Mouse (Mus musculus): ENCODE results near the gene Xylt1. TPM values are rescaled to one million over a fixed set of nuclear protein-coding genes. Genes with fewer than 3 reads are reported as not detected.

Gene Xylt1
- polyA plus RNA-seq, 1 experiment from 2014 or later = 1.4 TPM

- no peak overlapping the region for H3K27ac ChIP-seq (ENCODE audit: poor library complexity, severe bottlenecking)
- no peaks in the 10 kb centered on the region for H3K27me3 ChIP-seq (replicated peaks)
- H3K4me3 ChIP-seq = no peak overlapping the region
- H3K9me3 ChIP-seq (replicated peaks) = 0 out of 2 replicates have a peak, but pooled peaks cover 10% of the 10 kb centered on the region
- WGBS = 67% methylated on average over 2 of the region's 2 CpGs
- no peaks in the 10 kb centered on the region for H3K36me3 ChIP-seq
- no peak for ATAC-seq (ENCODE audit: insufficient number of reproducible peaks, low FRiP score)
- no peak overlapping the region for H3K9ac ChIP-seq
- H3K4me1 ChIP-seq (replicated peaks) = peaks cover 4% of the 10 kb centered on the region; the same call in 1 of the 2 replicates
- no peak overlapping the region for H3K4me2 ChIP-seq
Measured at GRCm38 (mm10) chr7:117498173-117498572, 117.4 kb downstream of the Xylt1 start.

- Histone ChIP-seq H3K9me3 (replicated peaks) (0 out of 2 replicates have a peak, but pooled peaks cover 10% of the 10 kb centered on the region), H3K9ac (no peak overlapping the region), H3K4me1 (replicated peaks) (peaks cover 7% of the 10 kb centered on the region; the same call in 1 of the 2 replicates), H3K27ac (ENCODE audit: poor library complexity, severe bottlenecking) (no peak overlapping the region), H3K4me2 (no peak overlapping the region), H3K4me3 (no peak overlapping the region), H3K27me3 (replicated peaks) (no peaks in the 10 kb centered on the region), H3K36me3 (no peaks in the 10 kb centered on the region)
- 78% methylated on average over 15 of the region's 15 CpGs for WGBS
- ATAC-seq (ENCODE audit: insufficient number of reproducible peaks, low FRiP score) = no peak
Measured at GRCm38 (mm10) chr7:117501355-117502181, 120.8 kb downstream of the Xylt1 start.

GRCm38 (mm10) chr7:117502415-117502814 lies 121.6 kb downstream of the Xylt1 start:
- H3K4me2 ChIP-seq = no peak overlapping the region
- ATAC-seq (ENCODE audit: insufficient number of reproducible peaks, low FRiP score) = no peak
- no peak overlapping the region for H3K4me3 ChIP-seq
- H3K27ac ChIP-seq (ENCODE audit: poor library complexity, severe bottlenecking) = no peak overlapping the region
- H3K27me3 ChIP-seq (replicated peaks) = no peaks in the 10 kb centered on the region
- H3K4me1 ChIP-seq (replicated peaks) = 0 out of 2 replicates have a peak, but pooled peaks cover 3% of the 10 kb centered on the region
- H3K36me3 ChIP-seq = no peaks in the 10 kb centered on the region
- WGBS = 82% methylated on average over 5 of the region's 5 CpGs
- no peak overlapping the region for H3K9ac ChIP-seq
- H3K9me3 ChIP-seq (replicated peaks) = 0 out of 2 replicates have a peak, but pooled peaks cover 10% of the 10 kb centered on the region

GRCm38 (mm10) chr7:117503714-117504113 lies 122.9 kb downstream of the Xylt1 start:
- H3K4me2 ChIP-seq = no peak overlapping the region
- H3K9ac ChIP-seq = no peak overlapping the region
- 81% methylated on average over 9 of the region's 9 CpGs for whole genome bisulfite sequencing
- no peak overlapping the region for H3K27ac ChIP-seq (ENCODE audit: poor library complexity, severe bottlenecking)
- no peak overlapping the region for H3K4me3 ChIP-seq
- no peak for ATAC-seq (ENCODE audit: insufficient number of reproducible peaks, low FRiP score)
- H3K9me3 ChIP-seq (replicated peaks) = 0 out of 2 replicates have a peak, but pooled peaks cover 10% of the 10 kb centered on the region
- no peaks in the 10 kb centered on the region for H3K36me3 ChIP-seq
- H3K27me3 ChIP-seq (replicated peaks) = no peaks in the 10 kb centered on the region
- peaks cover 16% of the 10 kb centered on the region for H3K4me1 ChIP-seq (replicated peaks)

- ATAC-seq (ENCODE audit: insufficient number of reproducible peaks, low FRiP score) = no peak
- Histone ChIP-seq H3K4me1 (replicated peaks) (peaks cover 28% of the 10 kb centered on the region), H3K9me3 (replicated peaks) (0 out of 2 replicates have a peak, but pooled peaks cover 10% of the 10 kb centered on the region), H3K27ac (ENCODE audit: poor library complexity, severe bottlenecking) (no peak overlapping the region), H3K4me2 (no peak overlapping the region), H3K36me3 (no peaks in the 10 kb centered on the region), H3K4me3 (no peak overlapping the region), H3K9ac (no peak overlapping the region), H3K27me3 (replicated peaks) (no peaks in the 10 kb centered on the region)
- WGBS = 82% methylated on average over 3 of the region's 3 CpGs
Measured at GRCm38 (mm10) chr7:117505791-117506190, 125.0 kb downstream of the Xylt1 start.

GRCm38 (mm10) chr7:117507351-117507750 lies 126.6 kb downstream of the Xylt1 start:
- WGBS = 81% methylated on average over 10 of the region's 10 CpGs
- no peaks in the 10 kb centered on the region for H3K36me3 ChIP-seq
- no peak overlapping the region for H3K4me3 ChIP-seq
- no peaks in the 10 kb centered on the region for H3K27me3 ChIP-seq (replicated peaks)
- peaks cover 28% of the 10 kb centered on the region for H3K4me1 ChIP-seq (replicated peaks)
- no peak overlapping the region for H3K4me2 ChIP-seq
- H3K27ac ChIP-seq (ENCODE audit: poor library complexity, severe bottlenecking) = no peak overlapping the region
- no peak overlapping the region for H3K9ac ChIP-seq
- no peaks in the 10 kb centered on the region for H3K9me3 ChIP-seq (replicated peaks)
- no peak for ATAC-seq (ENCODE audit: insufficient number of reproducible peaks, low FRiP score)

GRCm38 (mm10) chr7:117508090-117508489 lies 127.3 kb downstream of the Xylt1 start:
- Histone ChIP-seq H3K9me3 (replicated peaks) (no peaks in the 10 kb centered on the region), H3K4me3 (no peak overlapping the region), H3K27ac (ENCODE audit: poor library complexity, severe bottlenecking) (no peak overlapping the region), H3K36me3 (no peaks in the 10 kb centered on the region), H3K9ac (no peak overlapping the region), H3K4me1 (replicated peaks) (peaks cover 28% of the 10 kb centered on the region), H3K27me3 (replicated peaks) (no peaks in the 10 kb centered on the region), H3K4me2 (no peak overlapping the region)
- ATAC-seq (ENCODE audit: insufficient number of reproducible peaks, low FRiP score) = no peak
- WGBS = 54% methylated on average over 8 of the region's 8 CpGs

GRCm38 (mm10) chr7:117510113-117510512 lies 129.3 kb downstream of the Xylt1 start:
- WGBS = 87% methylated on average over 2 of the region's 2 CpGs
- no peak overlapping the region for H3K9ac ChIP-seq
- H3K4me2 ChIP-seq = no peak overlapping the region
- peaks cover 25% of the 10 kb centered on the region for H3K4me1 ChIP-seq (replicated peaks)
- no peaks in the 10 kb centered on the region for H3K9me3 ChIP-seq (replicated peaks)
- no peaks in the 10 kb centered on the region for H3K27me3 ChIP-seq (replicated peaks)
- H3K4me3 ChIP-seq = no peak overlapping the region
- H3K36me3 ChIP-seq = no peaks in the 10 kb centered on the region
- no peak for ATAC-seq (ENCODE audit: insufficient number of reproducible peaks, low FRiP score)
- no peak overlapping the region for H3K27ac ChIP-seq (ENCODE audit: poor library complexity, severe bottlenecking)

GRCm38 (mm10) chr7:117512301-117512700 lies 131.5 kb downstream of the Xylt1 start:
- no peaks in the 10 kb centered on the region for H3K27me3 ChIP-seq (replicated peaks)

GRCm38 (mm10) chr7:117515794-117516193 lies 135.0 kb downstream of the Xylt1 start:
- no peak overlapping the region for H3K4me2 ChIP-seq
- H3K27ac ChIP-seq (ENCODE audit: poor library complexity, severe bottlenecking) = no peak overlapping the region
- ATAC-seq (ENCODE audit: insufficient number of reproducible peaks, low FRiP score) = no peak
- peaks cover 6% of the 10 kb centered on the region; the same call in 1 of the 2 replicates for H3K4me1 ChIP-seq (replicated peaks)
- H3K27me3 ChIP-seq (replicated peaks) = no peaks in the 10 kb centered on the region
- H3K9me3 ChIP-seq (replicated peaks) = no peaks in the 10 kb centered on the region; the same call in 1 of the 2 replicates
- 60% methylated on average over 1 of the region's 1 CpGs for WGBS
- no peak overlapping the region for H3K9ac ChIP-seq
- H3K4me3 ChIP-seq = no peak overlapping the region
- H3K36me3 ChIP-seq = no peaks in the 10 kb centered on the region

More at GRCm38 (mm10) chr7:117512301-117512700, 131.5 kb downstream of the Xylt1 start:
- H3K9ac ChIP-seq = no peak overlapping the region
- ATAC-seq (ENCODE audit: insufficient number of reproducible peaks, low FRiP score) = no peak
- WGBS = 76% methylated on average over 2 of the region's 2 CpGs
- peaks cover 31% of the 10 kb centered on the region for H3K4me1 ChIP-seq (replicated peaks)
- no peaks in the 10 kb centered on the region for H3K9me3 ChIP-seq (replicated peaks)
- H3K36me3 ChIP-seq = no peaks in the 10 kb centered on the region
- no peak overlapping the region for H3K4me2 ChIP-seq
- H3K4me3 ChIP-seq = no peak overlapping the region
- H3K27ac ChIP-seq (ENCODE audit: poor library complexity, severe bottlenecking) = no peak overlapping the region

GRCm38 (mm10) chr7:117516896-117517295 lies 136.1 kb downstream of the Xylt1 start:
- Histone ChIP-seq H3K9me3 (replicated peaks) (peaks cover 6% of the 10 kb centered on the region), H3K27ac (ENCODE audit: poor library complexity, severe bottlenecking) (no peak overlapping the region; the same call in 1 of the 2 replicates), H3K4me3 (no peak overlapping the region), H3K36me3 (no peaks in the 10 kb centered on the region), H3K9ac (no peak overlapping the region), H3K4me1 (replicated peaks) (peaks cover 15% of the 10 kb centered on the region), H3K27me3 (replicated peaks) (no peaks in the 10 kb centered on the region), H3K4me2 (no peak overlapping the region)
- no peak for ATAC-seq (ENCODE audit: insufficient number of reproducible peaks, low FRiP score)
- WGBS = 44% methylated on average over 4 of the region's 4 CpGs
